Mouse (Mus musculus) liver, embryonic 15.5 days (tissue): ENCODE data around the gene Gm9945. TPM values are rescaled to one million over a fixed set of nuclear protein-coding genes. Genes with fewer than 3 reads are reported as not detected.

ENCODE experiments used
- ATAC-seq: fragments of 200-750 bp; cut with Nextera tagmentation; 2 replicates; pipeline ENCODE4 v1.8.0; 2017; ENCODE audit warnings: moderate number of reproducible peaks, mild to moderate bottlenecking, moderate library complexity; ENCODE audit not compliant: insufficient read depth
- H3K27ac ChIP-seq: fragments of 300-500 bp; sonication (generic); replicated peaks from 2 replicates; pipeline ENCODE4 v1.5.1; 2015; ENCODE audit warnings: mild to moderate bottlenecking, inconsistent platforms
- H3K27me3 ChIP-seq: fragments of 300-500 bp; sonication (generic); 2 replicates; pipeline ENCODE4 v1.6.1; 2015; ENCODE audit warnings: mild to moderate bottlenecking, inconsistent platforms
- H3K36me3 ChIP-seq: fragments of 300-500 bp; sonication (generic); replicated peaks from 2 replicates; pipeline ENCODE4 v1.6.1; 2015; ENCODE audit warnings: moderate library complexity, mild to moderate bottlenecking, inconsistent platforms
- H3K4me1 ChIP-seq: fragments of 300-500 bp; sonication (generic); replicated peaks from 2 replicates; pipeline ENCODE4 v1.6.1; 2015; ENCODE audit warnings: inconsistent platforms
- H3K4me2 ChIP-seq: fragments of 300-500 bp; sonication (generic); 2 replicates; pipeline ENCODE4 v1.6.1; 2015; ENCODE audit warnings: moderate library complexity, mild to moderate bottlenecking, inconsistent platforms
- H3K4me3 ChIP-seq: fragments of 300-500 bp; sonication (generic); replicated peaks from 2 replicates; pipeline ENCODE4 v1.5.1; 2015; ENCODE audit warnings: mild to moderate bottlenecking, inconsistent platforms
- H3K9ac ChIP-seq: fragments of 300-500 bp; sonication (generic); 2 replicates; pipeline ENCODE4 v1.6.1; 2015; ENCODE audit warnings: moderate library complexity, mild to moderate bottlenecking, inconsistent platforms
- H3K9me3 ChIP-seq: fragments of 300-500 bp; sonication (generic); replicated peaks from 2 replicates; pipeline ENCODE4 v1.6.1; 2016; ENCODE audit warnings: inconsistent platforms
- WGBS: fragments of 180-500 bp; shearing (Covaris S2); methylation state at CpG from one replicate; pipeline ENCODE4 v1.1.7; 2015; ENCODE audit warnings: mixed read lengths; ENCODE audit not compliant: insufficient replicate concordance; 5-methylcytosine and 5-hydroxymethylcytosine counted together
- polyA plus RNA-seq: library from polyadenylated mRNA; unstranded; fragments of >200 nt; fragmentation: Nextera tagmentation; extraction: Ambion mirVana; gene quantifications from 2 replicates; pipeline ENCODE4 v1.2.1, GENCODE M21; 2015

Gm9945 gene
- polyA plus RNA-seq, 1 experiment from 2014 or later: 0.99 TPM

GRCm38 (mm10) chr11:53524905-53525304 is 44.9 kb downstream of the Gm9945 start:
- Histone ChIP-seq H3K27me3 (no peaks in the 10 kb centered on the region; the same call in 1 of the 2 replicates), H3K4me3 (no peak overlapping the region), H3K9me3 (no peaks in the 10 kb centered on the region), H3K27ac (no peak overlapping the region), H3K36me3 (peaks cover 17% of the 10 kb centered on the region; the same call in 1 of the 2 replicates), H3K9ac (no peak overlapping the region), H3K4me2 (no peak overlapping the region), H3K4me1 (peaks cover 89% of the 10 kb centered on the region)
- ATAC-seq: no peak
- WGBS: 64% methylated on average over 6 of the region's 6 CpGs

DNA sequence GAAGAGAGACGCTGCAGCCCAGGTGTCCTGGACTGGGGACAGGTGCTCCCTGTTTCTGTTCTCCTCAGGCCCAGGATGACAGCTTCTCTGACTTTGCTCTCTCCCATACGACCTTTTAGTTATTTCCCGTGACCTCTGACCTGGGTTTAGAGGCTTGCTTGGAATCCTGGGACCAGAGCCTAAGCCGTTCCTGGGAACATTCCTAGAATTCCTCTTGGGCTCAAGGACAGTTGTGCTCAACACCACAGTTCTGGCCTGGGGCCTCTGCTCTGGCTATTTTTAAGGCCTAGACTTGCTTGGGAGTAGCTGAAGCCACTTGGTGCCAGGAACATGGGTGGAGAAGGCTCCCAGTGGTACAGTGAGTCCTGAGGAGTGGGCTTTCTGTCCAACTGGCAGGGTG is 45.5 kb downstream of the Gm9945 start:
- ATAC-seq: no peak
- no peak overlapping the region for H3K27ac ChIP-seq
- H3K4me1 ChIP-seq: peaks cover 85% of the 10 kb centered on the region
- no peaks in the 10 kb centered on the region for H3K27me3 ChIP-seq
- no peak overlapping the region for H3K4me2 ChIP-seq
- H3K36me3 ChIP-seq: peaks cover 17% of the 10 kb centered on the region; the same call in 1 of the 2 replicates
- no peak overlapping the region for H3K4me3 ChIP-seq
- H3K9me3 ChIP-seq: no peaks in the 10 kb centered on the region
- WGBS: 85% methylated on average over 4 of the region's 4 CpGs
- H3K9ac ChIP-seq: no peak overlapping the region

GRCm38 (mm10) chr11:53528397-53529252 is 48.7 kb downstream of the Gm9945 start:
- Histone ChIP-seq H3K27me3 (no peaks in the 10 kb centered on the region), H3K9me3 (no peaks in the 10 kb centered on the region), H3K9ac (no peak overlapping the region), H3K4me1 (peaks cover 55% of the 10 kb centered on the region), H3K4me2 (no peak overlapping the region), H3K4me3 (no peak overlapping the region), H3K27ac (no peak overlapping the region), H3K36me3 (peaks cover 24% of the 10 kb centered on the region)
- 49% methylated on average over 9 of the region's 9 CpGs for WGBS
- ATAC-seq: no peak

- Histone ChIP-seq H3K27ac (no peak overlapping the region), H3K4me1 (peaks cover 50% of the 10 kb centered on the region), H3K9me3 (no peaks in the 10 kb centered on the region), H3K4me3 (no peak overlapping the region), H3K27me3 (no peaks in the 10 kb centered on the region), H3K4me2 (no peak overlapping the region), H3K36me3 (peaks cover 30% of the 10 kb centered on the region), H3K9ac (no peak overlapping the region)
- WGBS: 51% methylated on average over 6 of the region's 6 CpGs
- no peak for ATAC-seq
These were observed 49.2 kb downstream of the Gm9945 start for GRCm38 (mm10) chr11:53529253-53529557.

GRCm38 (mm10) chr11:53530001-53530400 is 50.0 kb downstream of the Gm9945 start:
- Histone ChIP-seq H3K36me3 (peaks cover 37% of the 10 kb centered on the region), H3K27me3 (no peaks in the 10 kb centered on the region), H3K4me2 (no peak overlapping the region), H3K4me1 (peaks cover 42% of the 10 kb centered on the region), H3K4me3 (no peak overlapping the region), H3K27ac (no peak overlapping the region), H3K9me3 (no peaks in the 10 kb centered on the region), H3K9ac (no peak overlapping the region)
- WGBS: 85% methylated on average over 9 of the region's 9 CpGs
- no peak for ATAC-seq

Other genes with a start within 250 kb of the Gm9945 start
- gene Hspa4, start 179.7 kb upstream of the Gm9945 start, polyA plus RNA-seq: 37.1 and 41.7 TPM in 2 replicates
- 7.2 and 7.8 TPM in 2 replicates for gene Zcchc10, start 155.5 kb upstream of the Gm9945 start, polyA plus RNA-seq
- 8.0 and 9.7 TPM in 2 replicates for gene Aff4, start 129.3 kb upstream of the Gm9945 start, polyA plus RNA-seq
- gene Leap2, start 57.0 kb upstream of the Gm9945 start, polyA plus RNA-seq: 49.7 and 54.7 TPM in 2 replicates
- gene Uqcrq, start 49.3 kb upstream of the Gm9945 start, polyA plus RNA-seq: 473 and 512 TPM in 2 replicates
- gene Gdf9, start 49.1 kb upstream of the Gm9945 start, polyA plus RNA-seq: 0.13 and 0.24 TPM in 2 replicates
- gene Gm10447, start 23.1 kb upstream of the Gm9945 start, polyA plus RNA-seq: 0.09 and 0.13 TPM in 2 replicates
- 2.9 and 4.0 TPM in 2 replicates for gene Shroom1, start 23.0 kb upstream of the Gm9945 start, polyA plus RNA-seq
- gene Gm9837, start 9.7 kb upstream of the Gm9945 start, polyA plus RNA-seq: not detected in 2 replicates
- 18.7 and 23.0 TPM in 2 replicates for gene Sowaha, start 108 bp downstream of the Gm9945 start, polyA plus RNA-seq
- gene Sept8, start 39.1 kb downstream of the Gm9945 start, polyA plus RNA-seq: 18.2 and 18.3 TPM in 2 replicates
- 7.3 and 7.5 TPM in 2 replicates for gene Kif3a, start 87.2 kb downstream of the Gm9945 start, polyA plus RNA-seq
- 0.35 and 0.52 TPM in 2 replicates for gene Il4, start 138.5 kb downstream of the Gm9945 start, polyA plus RNA-seq
- gene Il13, start 154.5 kb downstream of the Gm9945 start, polyA plus RNA-seq: not detected in 2 replicates
- gene Rad50, start 227.2 kb downstream of the Gm9945 start, polyA plus RNA-seq: 11.8 and 12.7 TPM in 2 replicates
- gene Il5, start 240.6 kb downstream of the Gm9945 start, polyA plus RNA-seq: not detected in 2 replicates